19 mouse cellular contexts compared by ENCODE assay signal in genomic region chr5:86113037-86113436, GRCm38 (mm10). TPM values are rescaled to one million over a fixed set of nuclear protein-coding genes. Genes with fewer than 3 reads are reported as not detected.
"Had no signal": no experiment of that assay in that cellular context is flagged by ENCODE, and none has a peak within 500 bp of the region (broad histone marks: within the 10 kb centered on the region; RNA-seq: fewer than 3 reads in every experiment).

No protein-coding gene starts in this region.

- H3K27me3 ChIP-seq: liver, embryonic 12.5 days; neural tube, embryonic 13.5 days; stomach, embryonic 15.5 days had no signal

- H3K9ac ChIP-seq: liver, embryonic 12.5 days; lung, embryonic 14.5 days; neural tube, embryonic 13.5 days; stomach, embryonic 15.5 days had no signal

- ATAC-seq: liver, embryonic 12.5 days had no signal

- H3K27ac ChIP-seq: layer of hippocampus, adult 2 months; limb, embryonic 10.5 days; liver, embryonic 12.5 days; macrophage; neural tube, embryonic 13.5 days; stomach, embryonic 15.5 days had no signal

- DNase-seq: kidney, postnatal 10 days; kidney, postnatal 4 days; lung, embryonic 14.5 days; lung, postnatal 10 days; midbrain, embryonic 14.5 days; retina, postnatal 1 day; right cerebral cortex, postnatal 4 days; spleen, adult 18-20 months; thymus, adult 2 months; thymus, postnatal 25 days had no signal

- H3K4me1 ChIP-seq: limb, embryonic 10.5 days; liver, embryonic 12.5 days; neural tube, embryonic 13.5 days; stomach, embryonic 15.5 days had no signal

- H3K4me2 ChIP-seq: liver, embryonic 12.5 days; lung, embryonic 14.5 days; neural tube, embryonic 13.5 days; stomach, embryonic 15.5 days had no signal

- H3K4me3 ChIP-seq: layer of hippocampus, adult 2 months; limb, embryonic 10.5 days; liver, embryonic 12.5 days; neural tube, embryonic 13.5 days; stomach, embryonic 15.5 days had no signal

- H3K9me3 ChIP-seq: limb, embryonic 10.5 days; liver, embryonic 12.5 days; neural tube, embryonic 13.5 days; stomach, embryonic 15.5 days had no signal

RNA-seq across cellular contexts. Expression of gene Stap1, which starts 41.5 kb away (rescaled TPM):
- total RNA-seq: layer of hippocampus, adult 2 months; layer of hippocampus, postnatal 10 days; left cerebral cortex, adult 18-20 months; left cerebral cortex, postnatal 14 days had no signal
